Mouse (Mus musculus): ENCODE data around the gene Tspan32. TPM values are rescaled to one million over a fixed set of nuclear protein-coding genes. Genes with fewer than 3 reads are reported as not detected.
A peak's percentile ranks its signal among the peaks of the same experiment; 100 is the strongest.

The Tspan32 gene
- polyA plus RNA-seq, 1 experiment = 3.5 TPM

- Histone ChIP-seq H3K36me3 (ENCODE audit: control insufficient read depth, insufficient read depth, low read length) (no peaks in the 10 kb centered on the region), H3K4me3 (ENCODE audit: low read depth, low read length) (no peak overlapping the region), H3K27me3 (ENCODE audit: control insufficient read depth, insufficient read depth, low read length) (no peaks in the 10 kb centered on the region), H3K27ac (ENCODE audit: insufficient read depth, low read depth, low read length) (no peak overlapping the region), H3K4me1 (ENCODE audit: control insufficient read depth, insufficient read depth, insufficient read length, low read length) (peaks cover 24% of the 10 kb centered on the region)
- 73% methylated on average over 7 of the region's 7 CpGs for WGBS
- TF ChIP-seq POLR2A (IDR thresholded peaks at IDR 0.05; ENCODE audit: low read depth, low read length) (no peak), CTCF (IDR thresholded peaks at IDR 0.05; ENCODE audit: extremely low read depth, insufficient read length, insufficient replicate concordance, low read depth, low read length) (no peak)
Measured at GRCm38 (mm10) chr7:143014862-143015659, 10.2 kb downstream of the Tspan32 start.

DNA sequence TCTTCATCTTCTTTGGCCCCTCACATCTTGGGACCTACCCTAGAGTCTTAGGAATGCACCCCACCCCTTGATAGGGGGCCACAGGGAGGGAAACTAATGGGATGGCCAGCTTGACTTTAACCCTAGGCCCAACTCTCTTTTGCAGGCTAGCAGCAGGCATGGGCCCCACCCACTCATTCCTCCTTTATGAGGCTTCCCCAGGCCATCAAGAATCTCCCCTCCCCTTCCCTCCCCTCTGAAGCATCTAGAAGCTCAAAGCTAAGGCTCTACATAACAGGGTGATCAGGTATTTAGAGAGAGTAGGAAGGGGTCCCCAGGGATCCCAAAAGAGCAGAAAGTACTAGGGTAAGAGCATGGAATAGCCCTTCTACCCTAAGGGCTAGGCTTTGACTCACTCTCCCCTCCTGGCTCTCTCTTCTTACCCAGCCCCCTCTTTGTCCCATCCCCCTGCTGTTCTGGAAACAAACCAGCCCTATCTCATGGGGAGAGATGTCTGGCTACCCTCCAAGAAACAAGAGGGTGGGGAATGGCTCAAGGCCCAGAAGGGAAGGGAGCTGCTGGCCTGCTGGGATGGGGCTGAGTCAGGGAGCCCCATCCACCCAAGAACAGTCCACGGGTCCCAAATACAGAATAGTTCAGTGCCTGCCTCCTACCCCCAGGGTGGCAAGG lies 11.0 kb downstream of the Tspan32 start:
- Histone ChIP-seq H3K4me3 (ENCODE audit: low read depth, low read length) (no peak overlapping the region), H3K27ac (ENCODE audit: insufficient read depth, low read depth, low read length) (no peak overlapping the region), H3K36me3 (ENCODE audit: control insufficient read depth, insufficient read depth, low read length) (no peaks in the 10 kb centered on the region), H3K4me1 (ENCODE audit: control insufficient read depth, insufficient read depth, insufficient read length, low read length) (peaks cover 19% of the 10 kb centered on the region), H3K27me3 (ENCODE audit: control insufficient read depth, insufficient read depth, low read length) (no peaks in the 10 kb centered on the region)
- 4% methylated on average over 1 of the region's 1 CpGs for WGBS
- TF ChIP-seq CTCF (IDR thresholded peaks at IDR 0.05; ENCODE audit: extremely low read depth, insufficient read length, insufficient replicate concordance, low read depth, low read length) (no peak), POLR2A (IDR thresholded peaks at IDR 0.05; ENCODE audit: low read depth, low read length) (no peak)

DNA sequence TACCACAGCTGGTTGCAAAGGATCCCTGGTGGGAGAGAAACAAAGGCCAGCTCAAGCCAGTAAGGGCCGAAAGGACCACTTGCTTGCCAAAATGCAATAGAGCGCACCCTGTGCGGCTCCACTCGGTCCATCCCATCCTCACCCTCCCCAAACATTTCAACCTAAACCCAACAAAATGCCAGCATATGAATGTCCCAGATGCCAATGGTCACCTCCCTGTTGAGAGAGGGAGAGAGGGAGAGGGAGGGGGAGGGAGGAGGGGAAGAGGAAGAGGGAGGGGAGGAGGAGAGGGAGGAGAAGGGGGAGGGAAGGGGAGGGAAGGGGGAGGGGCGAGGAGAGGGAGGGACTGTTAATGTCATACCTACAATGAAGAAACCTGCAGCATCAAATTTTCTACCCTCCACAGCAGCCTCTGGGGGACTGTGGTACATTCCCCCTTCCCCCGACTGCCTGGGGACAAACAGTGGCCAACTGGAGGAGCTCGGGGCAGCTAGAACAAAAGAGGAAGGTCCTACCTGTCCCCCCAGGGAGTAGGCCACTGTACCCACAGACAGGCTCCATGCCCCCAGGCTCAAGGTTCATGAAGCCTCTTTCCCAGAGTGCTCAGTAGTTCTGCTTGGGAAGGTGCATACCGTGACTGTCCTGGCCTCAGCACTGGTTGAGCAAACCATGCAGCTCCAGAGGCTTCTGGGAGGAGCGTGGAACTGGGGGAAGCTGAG lies 11.7 kb downstream of the Tspan32 start:
- no peaks in the 10 kb centered on the region for H3K36me3 ChIP-seq (ENCODE audit: control insufficient read depth, insufficient read depth, low read length)
- TF ChIP-seq POLR2A (IDR thresholded peaks at IDR 0.05; ENCODE audit: low read depth, low read length) (no peak), CTCF (IDR thresholded peaks at IDR 0.05; ENCODE audit: extremely low read depth, insufficient read length, insufficient replicate concordance, low read depth, low read length) (no peak)
- H3K4me3 ChIP-seq (ENCODE audit: low read depth, low read length) = no peak overlapping the region
- no peaks in the 10 kb centered on the region for H3K27me3 ChIP-seq (ENCODE audit: control insufficient read depth, insufficient read depth, low read length)
- peaks cover 12% of the 10 kb centered on the region for H3K4me1 ChIP-seq (ENCODE audit: control insufficient read depth, insufficient read depth, insufficient read length, low read length)
- no peak overlapping the region for H3K27ac ChIP-seq (ENCODE audit: insufficient read depth, low read depth, low read length)
- 59% methylated on average over 9 of the region's 9 CpGs for WGBS

GRCm38 (mm10) chr7:143017181-143017580 lies 12.3 kb downstream of the Tspan32 start:
- Histone ChIP-seq H3K27me3 (ENCODE audit: control insufficient read depth, insufficient read depth, low read length) (no peaks in the 10 kb centered on the region), H3K36me3 (ENCODE audit: control insufficient read depth, insufficient read depth, low read length) (no peaks in the 10 kb centered on the region), H3K4me3 (ENCODE audit: low read depth, low read length) (no peak overlapping the region), H3K4me1 (ENCODE audit: control insufficient read depth, insufficient read depth, insufficient read length, low read length) (peaks cover 8% of the 10 kb centered on the region), H3K27ac (ENCODE audit: insufficient read depth, low read depth, low read length) (no peak overlapping the region)
- TF ChIP-seq POLR2A (IDR thresholded peaks at IDR 0.05; ENCODE audit: low read depth, low read length) (no peak), CTCF (IDR thresholded peaks at IDR 0.05; ENCODE audit: extremely low read depth, insufficient read length, insufficient replicate concordance, low read depth, low read length) (no peak)
- WGBS = 91% methylated on average over 4 of the region's 4 CpGs

DNA sequence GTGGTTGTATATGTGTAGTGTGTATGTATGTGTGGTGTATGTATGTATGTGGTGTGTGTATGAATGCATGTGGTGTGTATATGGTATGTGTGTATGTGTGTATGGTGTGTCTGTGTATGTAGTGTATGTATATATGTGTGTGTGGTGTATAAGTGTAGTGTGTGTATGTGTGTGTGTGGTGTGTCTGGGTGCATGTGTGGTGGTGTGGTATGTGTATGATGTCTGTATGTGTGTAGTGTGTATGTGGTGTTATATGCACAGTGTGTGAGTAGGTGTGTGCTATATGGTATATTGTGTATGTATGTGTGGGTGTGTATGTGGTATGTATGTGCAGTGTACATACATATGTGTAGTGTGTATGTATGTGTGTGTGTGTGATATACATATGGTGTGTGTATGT lies 15.2 kb downstream of the Tspan32 start:
- Histone ChIP-seq H3K4me3 (ENCODE audit: low read depth, low read length) (no peak overlapping the region), H3K36me3 (ENCODE audit: control insufficient read depth, insufficient read depth, low read length) (no peaks in the 10 kb centered on the region), H3K27ac (ENCODE audit: insufficient read depth, low read depth, low read length) (peak overlapping the region; percentile 2; the same call in 1 of the 2 replicates), H3K27me3 (ENCODE audit: control insufficient read depth, insufficient read depth, low read length) (no peaks in the 10 kb centered on the region), H3K4me1 (ENCODE audit: control insufficient read depth, insufficient read depth, insufficient read length, low read length) (peaks cover 5% of the 10 kb centered on the region; the same call in 1 of the 2 replicates)
- TF ChIP-seq POLR2A (IDR thresholded peaks at IDR 0.05; ENCODE audit: low read depth, low read length) = no peak
- no peak for TF ChIP-seq CTCF (IDR thresholded peaks at IDR 0.05; ENCODE audit: extremely low read depth, insufficient read length, insufficient replicate concordance, low read depth, low read length)

DNA sequence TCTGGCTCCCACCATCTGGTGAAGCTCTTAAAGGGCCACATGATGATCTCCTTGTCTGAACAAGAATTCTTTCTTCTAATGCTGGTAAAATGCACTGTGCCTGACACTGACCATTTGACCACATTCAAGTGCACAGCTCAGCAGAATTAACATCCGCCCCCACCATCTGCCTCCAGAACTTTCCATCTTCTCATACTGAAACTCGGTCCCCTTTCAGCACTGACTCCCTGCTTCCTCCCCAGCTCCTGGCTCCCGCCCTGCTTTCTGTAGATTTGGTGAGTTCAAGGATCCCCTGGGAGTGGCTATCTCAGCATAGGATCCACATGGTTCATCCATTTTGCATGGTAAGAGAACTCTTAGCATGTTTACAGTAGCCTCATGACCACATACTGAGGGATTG lies 15.9 kb downstream of the Tspan32 start:
- Histone ChIP-seq H3K4me3 (ENCODE audit: low read depth, low read length) (no peak overlapping the region), H3K27me3 (ENCODE audit: control insufficient read depth, insufficient read depth, low read length) (no peaks in the 10 kb centered on the region), H3K27ac (ENCODE audit: insufficient read depth, low read depth, low read length) (peak overlapping the region; percentile 31; the same call in 1 of the 2 replicates), H3K4me1 (ENCODE audit: control insufficient read depth, insufficient read depth, insufficient read length, low read length) (peaks cover 5% of the 10 kb centered on the region; the same call in 1 of the 2 replicates), H3K36me3 (ENCODE audit: control insufficient read depth, insufficient read depth, low read length) (no peaks in the 10 kb centered on the region)
- 82% methylated on average over 3 of the region's 3 CpGs for WGBS
- TF ChIP-seq CTCF (IDR thresholded peaks at IDR 0.05; ENCODE audit: extremely low read depth, insufficient read length, insufficient replicate concordance, low read depth, low read length) (no peak), POLR2A (IDR thresholded peaks at IDR 0.05; ENCODE audit: low read depth, low read length) (no peak)
